Mouse (Mus musculus) thymus, adult 2 months (tissue): ENCODE results near the gene Amhr2. TPM values are rescaled to one million over a fixed set of nuclear protein-coding genes. Genes with fewer than 3 reads are reported as not detected.

Experiments
- DNase-seq: peaks from one replicate; pipeline ENCODE4 v3.0.0; 2021
- H3K27ac ChIP-seq: fragments of 200-500 bp; 2 replicates; pipeline ENCODE4 v1.5.1; 2012; ENCODE audit warnings: low read length, control low read depth; ENCODE audit not compliant: control insufficient read depth, insufficient read depth
- H3K27me3 ChIP-seq: fragments of 200-500 bp; 2 replicates; pipeline ENCODE4 v1.6.1; 2012; ENCODE audit warnings: mild to moderate bottlenecking, low read length, moderate library complexity, mixed read lengths; ENCODE audit not compliant: control insufficient read depth, insufficient read depth
- H3K36me3 ChIP-seq: fragments of 200-500 bp; 2 replicates; pipeline ENCODE4 v1.6.1; 2012; ENCODE audit warnings: mild to moderate bottlenecking, low read length, moderate library complexity; ENCODE audit not compliant: control insufficient read depth, insufficient read depth
- H3K4me1 ChIP-seq: fragments of 200-500 bp; replicated peaks from 2 replicates; pipeline ENCODE4 v1.6.1; 2012; ENCODE audit warnings: low read length; ENCODE audit not compliant: control insufficient read depth, insufficient read depth
- H3K4me3 ChIP-seq: fragments of 200-500 bp; 2 replicates; pipeline ENCODE4 v1.5.1; 2012; ENCODE audit warnings: mild to moderate bottlenecking, low read length, control low read depth, moderate library complexity; ENCODE audit not compliant: control insufficient read depth, insufficient read depth
- CTCF ChIP-seq: fragments of 200-500 bp; IDR thresholded peaks from 2 replicates; pipeline ENCODE4 v1.5.1; 2012; ENCODE audit warnings: mild to moderate bottlenecking, control low read depth, low read length, moderate library complexity, borderline replicate concordance; ENCODE audit not compliant: control insufficient read depth, poor library complexity, insufficient read depth; ENCODE audit errors: extremely low read depth
- POLR2A ChIP-seq: fragments of 200-500 bp; IDR thresholded peaks from 2 replicates; pipeline ENCODE4 v1.6.1; 2012; ENCODE audit warnings: mild to moderate bottlenecking, low read length, control low read depth, moderate library complexity; ENCODE audit not compliant: control insufficient read depth, poor library complexity, insufficient read depth; ENCODE audit errors: extremely low read depth
- WGBS: fragments of 180-500 bp; shearing (Covaris S2); methylation state at CpG from one replicate; pipeline ENCODE4 v1.1.7; 2018; 5-methylcytosine and 5-hydroxymethylcytosine counted together
- polyA plus RNA-seq: library from polyadenylated mRNA; depleted of rRNA; stranded (reverse); fragments of >200 nt; gene quantifications from 2 replicates; pipeline ENCODE4 v1.2.3, GENCODE M21; 2012

Amhr2 gene
- polyA plus RNA-seq, 1 experiment, result 1.7 TPM

- Histone ChIP-seq H3K36me3 (no peaks in the 10 kb centered on the region), H3K4me1 (peaks cover 9% of the 10 kb centered on the region), H3K27ac (no peak overlapping the region), H3K27me3 (no peaks in the 10 kb centered on the region), H3K4me3 (no peak overlapping the region)
- 90% methylated on average over 8 of the region's 8 CpGs for WGBS
- TF ChIP-seq POLR2A, result no peak
- no peak for TF ChIP-seq CTCF
- no peak for DNase-seq
Observed at GRCm38 (mm10) chr15:102449366-102449765, 4.2 kb downstream of the Amhr2 start.

- 64% methylated on average over 7 of the region's 7 CpGs for WGBS
- H3K27me3 ChIP-seq, result no peaks in the 10 kb centered on the region
- H3K36me3 ChIP-seq, result no peaks in the 10 kb centered on the region
- TF ChIP-seq CTCF (no peak), POLR2A (no peak)
- H3K27ac ChIP-seq, result no peak overlapping the region
- no peak for DNase-seq
- peaks cover 9% of the 10 kb centered on the region for H3K4me1 ChIP-seq
- no peak overlapping the region for H3K4me3 ChIP-seq
Observed at GRCm38 (mm10) chr15:102450928-102451327, 5.8 kb downstream of the Amhr2 start.

DNA sequence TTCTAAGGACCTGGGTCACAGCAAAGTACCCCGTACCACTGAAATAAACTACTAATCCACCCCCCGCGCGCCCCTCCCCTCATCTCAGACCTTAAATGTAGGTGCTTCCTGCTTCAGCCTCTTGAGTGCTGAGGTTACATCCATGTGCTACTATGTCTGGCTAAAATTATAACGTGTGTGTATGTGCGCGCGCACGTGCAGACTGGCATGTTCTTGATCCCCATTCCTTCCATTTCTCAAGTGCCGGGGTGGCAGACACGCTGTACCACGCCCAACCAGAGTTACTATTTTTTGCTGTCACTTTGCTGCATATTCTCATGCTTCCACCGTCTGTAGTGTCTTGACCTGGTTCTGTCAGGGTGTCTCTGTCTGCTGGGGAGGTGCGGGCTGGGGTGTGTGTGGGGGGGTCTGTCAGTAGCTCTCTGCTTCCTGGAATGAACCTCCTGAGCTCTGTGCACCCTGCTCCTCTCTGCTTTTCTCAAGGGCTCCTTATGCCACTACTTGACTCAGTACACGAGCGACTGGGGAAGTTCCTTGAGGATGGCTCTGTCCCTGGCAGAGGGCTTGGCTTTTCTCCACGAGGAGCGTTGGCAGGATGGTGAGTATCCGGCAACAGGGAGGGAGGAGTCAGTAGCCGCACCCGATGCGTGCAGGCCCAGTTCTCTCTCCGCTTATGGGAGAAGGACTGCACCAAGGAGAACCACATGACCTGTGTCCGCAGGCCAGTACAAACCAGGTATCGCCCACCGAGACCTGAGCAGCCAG, 6.7 kb downstream of the Amhr2 start:
- no peaks in the 10 kb centered on the region for H3K36me3 ChIP-seq
- no peak overlapping the region for H3K4me3 ChIP-seq
- no peak for DNase-seq
- peaks cover 9% of the 10 kb centered on the region for H3K4me1 ChIP-seq
- TF ChIP-seq CTCF (no peak), POLR2A (no peak)
- WGBS, result 89% methylated on average over 26 of the region's 26 CpGs
- no peak overlapping the region for H3K27ac ChIP-seq
- H3K27me3 ChIP-seq, result no peaks in the 10 kb centered on the region

- Histone ChIP-seq H3K27ac (no peak overlapping the region), H3K36me3 (no peaks in the 10 kb centered on the region), H3K4me1 (peaks cover 34% of the 10 kb centered on the region), H3K27me3 (no peaks in the 10 kb centered on the region), H3K4me3 (no peak overlapping the region)
- DNase-seq, result no peak
- TF ChIP-seq CTCF (peak; percentile 71), POLR2A (no peak)
- 71% methylated on average over 6 of the region's 6 CpGs for WGBS
Observed at GRCm38 (mm10) chr15:102455993-102456392, 10.8 kb downstream of the Amhr2 start.

- Histone ChIP-seq H3K4me3 (no peak overlapping the region), H3K27ac (peak overlapping the region; percentile 98), H3K4me1 (peaks cover 27% of the 10 kb centered on the region), H3K27me3 (no peaks in the 10 kb centered on the region), H3K36me3 (no peaks in the 10 kb centered on the region)
- TF ChIP-seq CTCF (no peak), POLR2A (no peak)
- 2% methylated on average over 5 of the region's 5 CpGs for WGBS
- DNase-seq, result peak; percentile 43
Observed at GRCm38 (mm10) chr15:102458050-102458736, 13.0 kb downstream of the Amhr2 start.

- no peak for TF ChIP-seq POLR2A
- peak; percentile 61; the same call in 1 of the 2 replicates for TF ChIP-seq CTCF
- H3K36me3 ChIP-seq, result no peaks in the 10 kb centered on the region
- H3K27ac ChIP-seq, result peak within 1 kb of the TSS; percentile 98
- H3K27me3 ChIP-seq, result no peaks in the 10 kb centered on the region
- DNase-seq, result peak; percentile 88
- peak within 1 kb of the TSS; percentile 40 for H3K4me3 ChIP-seq
- 3% methylated on average over 19 of the region's 19 CpGs for WGBS
- H3K4me1 ChIP-seq, result peaks cover 27% of the 10 kb centered on the region
Observed at GRCm38 (mm10) chr15:102458904-102459317, 13.7 kb downstream of the Amhr2 start, which contains the start of gene Prr13. Gene Prr13, plus strand, starts transcription at chr15:102459028.

DNA sequence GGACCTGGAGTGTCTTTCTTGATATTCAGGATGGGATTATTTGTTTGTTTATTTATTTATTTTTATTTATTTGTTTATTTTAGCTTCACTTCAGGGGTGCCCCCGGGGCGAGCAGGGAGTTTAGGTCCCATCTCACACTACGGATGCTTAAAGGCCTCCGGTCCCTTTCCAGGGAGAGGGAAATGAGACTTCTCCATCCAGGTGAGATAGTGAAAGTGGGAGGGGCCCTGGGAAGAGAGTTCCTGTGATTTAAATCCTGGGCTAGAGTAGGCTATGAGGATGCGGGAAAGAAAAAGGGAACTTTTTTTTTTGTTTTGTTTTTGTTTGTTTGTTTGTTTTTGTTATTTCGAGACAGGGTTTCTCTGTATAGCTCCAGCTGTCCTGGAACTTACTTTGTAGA, 14.2 kb downstream of the Amhr2 start:
- no peaks in the 10 kb centered on the region for H3K27me3 ChIP-seq
- no peaks in the 10 kb centered on the region for H3K36me3 ChIP-seq
- no peak for DNase-seq
- peak overlapping the region; percentile 40 for H3K4me3 ChIP-seq
- WGBS, result 30% methylated on average over 6 of the region's 6 CpGs
- H3K4me1 ChIP-seq, result peaks cover 27% of the 10 kb centered on the region
- no peak for TF ChIP-seq POLR2A
- no peak for TF ChIP-seq CTCF
- peak overlapping the region; percentile 98; the same call in 1 of the 2 replicates for H3K27ac ChIP-seq
